In genomic region chr14:120076192-120076591, GRCm38 (mm10) we compare ENCODE assay signal across 7 mouse cellular contexts. TPM values are rescaled to one million over a fixed set of nuclear protein-coding genes. Genes with fewer than 3 reads are reported as not detected.
DNase-seq lines count a peak whose midpoint lies in the region; ATAC-seq and TF ChIP-seq lines count a peak whose summit lies in the region.

No protein-coding gene starts in this region.

- H3K36me3 ChIP-seq in kidney, embryonic 14.5 days (ENCODE audit: control insufficient read depth, insufficient read depth, low read length) = no peaks in the 10 kb centered on the region
- no peaks in the 10 kb centered on the region for H3K36me3 ChIP-seq in kidney, embryonic 16.5 days (ENCODE audit: insufficient read depth, low read length)
- no peaks in the 10 kb centered on the region for H3K36me3 ChIP-seq in CH12.LX (replicated peaks in 1 of 2; ENCODE audit: control insufficient read depth in 1 of 2, insufficient read depth in 1 of 2, low read length in 1 of 2)
- H3K36me3 ChIP-seq in MEL (ENCODE audit: control insufficient read depth in 1 of 2, insufficient read depth in 2 of 2, low read length in 2 of 2) = no peaks in the 10 kb centered on the region
- no peaks in the 10 kb centered on the region for H3K36me3 ChIP-seq in hindbrain, postnatal 0 days (ENCODE audit: insufficient read depth, low read length)

- no peaks in the 10 kb centered on the region for H3K27me3 ChIP-seq in kidney, embryonic 14.5 days (ENCODE audit: control insufficient read depth, insufficient read depth, low read length)
- H3K27me3 ChIP-seq in kidney, embryonic 16.5 days (ENCODE audit: insufficient read depth, low read length) = no peaks in the 10 kb centered on the region
- no peaks in the 10 kb centered on the region for H3K27me3 ChIP-seq in CH12.LX (replicated peaks)
- no peaks in the 10 kb centered on the region for H3K27me3 ChIP-seq in MEL (ENCODE audit: control insufficient read depth in 1 of 2, insufficient read depth in 2 of 2, low read length in 2 of 2)
- no peaks in the 10 kb centered on the region for H3K27me3 ChIP-seq in hindbrain, postnatal 0 days (ENCODE audit: insufficient read depth, low read length)

- WGBS in kidney, embryonic 14.5 days = 59% methylated on average over 2 of the region's 2 CpGs
- 50% methylated on average over 2 of the region's 2 CpGs for WGBS in kidney, embryonic 16.5 days
- WGBS in hindbrain, postnatal 0 days = 60% methylated on average over 2 of the region's 2 CpGs

- no peak overlapping the region for H3K4me3 ChIP-seq in kidney, embryonic 14.5 days (ENCODE audit: low read length)
- no peak overlapping the region for H3K4me3 ChIP-seq in kidney, embryonic 16.5 days (ENCODE audit: low read length)
- H3K4me3 ChIP-seq in CH12.LX (replicated peaks in 1 of 3; ENCODE audit: low read depth in 2 of 3, low read length in 2 of 3, poor library complexity in 1 of 3) (peak overlapping the region in 1 of 3 experiments; percentile 8), MEL (ENCODE audit: control insufficient read depth in 1 of 2, insufficient read depth in 1 of 2, low read depth in 2 of 2, low read length in 2 of 2) (no peak overlapping the region)
- H3K4me3 ChIP-seq in hindbrain, postnatal 0 days (ENCODE audit: low read length) = no peak overlapping the region

- TF ChIP-seq EP300 in CH12.LX (IDR thresholded peaks at IDR 0.05; ENCODE audit: low read length) (no peak), MEL (IDR thresholded peaks at IDR 0.05; ENCODE audit: low read depth in 1 of 2, low read length in 2 of 2) (no peak)

- TF ChIP-seq RAD21 in CH12.LX (IDR thresholded peaks at IDR 0.05; ENCODE audit: low read depth, low read length) (peak; percentile 88), MEL (IDR thresholded peaks at IDR 0.05; ENCODE audit: low read depth, low read length) (peak; percentile 51)

- no peak overlapping the region for H3K9ac ChIP-seq in kidney, embryonic 14.5 days (ENCODE audit: low read depth, low read length)
- no peak overlapping the region for H3K9ac ChIP-seq in kidney, embryonic 16.5 days (replicated peaks; ENCODE audit: low read length)
- no peak overlapping the region for H3K9ac ChIP-seq in CH12.LX (ENCODE audit: insufficient read depth, low read depth)
- no peak overlapping the region for H3K9ac ChIP-seq in MEL (ENCODE audit: control insufficient read depth, low read depth, low read length, poor library complexity, severe bottlenecking)
- H3K9ac ChIP-seq in hindbrain, postnatal 0 days (replicated peaks; ENCODE audit: low read length) = no peak overlapping the region

- no peaks in the 10 kb centered on the region for H3K79me2 ChIP-seq in CH12.LX (replicated peaks; ENCODE audit: control insufficient read depth, extremely low read depth, insufficient read depth, poor library complexity, severe bottlenecking)
- H3K79me2 ChIP-seq in MEL (ENCODE audit: control insufficient read depth, insufficient read depth, low read length, poor library complexity) = no peaks in the 10 kb centered on the region

- DNase-seq in CH12.LX (ENCODE audit: extremely low read depth) (peak; percentile 68), MEL (ENCODE audit: low read depth, low spot score) (peak; percentile 7)
- peak; percentile 79 for DNase-seq in hindbrain, postnatal 0 days (ENCODE audit: low spot score)
- DNase-seq in thymus, adult 18-20 months = no peak
- no peak for DNase-seq in spleen, postnatal 10 days (ENCODE audit: low spot score in 2 of 2)

- TF ChIP-seq CTCF in CH12.LX (conservative IDR thresholded peaks at IDR 0.05 in 1 of 2, IDR thresholded peaks at IDR 0.05 in 1 of 2; ENCODE audit: low read depth in 2 of 2, low read length in 2 of 2) (peak in 1 of 2 experiments; percentile 80; a peak in 2 of 4 replicates), MEL (IDR thresholded peaks at IDR 0.05 in 2 of 3, conservative IDR thresholded peaks at IDR 0.05 in 1 of 3; ENCODE audit: control insufficient read depth in 1 of 3, insufficient read depth in 1 of 3, low read depth in 2 of 3, low read length in 3 of 3, poor library complexity in 1 of 3, severe bottlenecking in 1 of 3) (peak in 1 of 3 experiments; percentile 39; a peak in 2 of 6 replicates)
- peak; percentile 77 for TF ChIP-seq CTCF in hindbrain, postnatal 0 days (IDR thresholded peaks at IDR 0.05; ENCODE audit: low read depth)

- 0 out of 2 replicates have a peak, but pooled peaks have one; percentile 55 for ATAC-seq in kidney, embryonic 14.5 days (ENCODE audit: low FRiP score, low TSS enrichment)
- no peak; the same call in 1 of the 2 replicates for ATAC-seq in kidney, embryonic 16.5 days (ENCODE audit: low FRiP score, low TSS enrichment)
- ATAC-seq in hindbrain, postnatal 0 days = 0 out of 2 replicates have a peak, but pooled peaks have one; percentile 55

- dilution Hi-C loops in CH12.LX (cut with MboI; ENCODE audit: extremely low pct_ligation_motif_present, extremely low pct_unique_long_range_greater_than_20kb, low sequenced_read_pairs) = no loop called here

- no peak overlapping the region for H3K4me2 ChIP-seq in kidney, embryonic 14.5 days (replicated peaks; ENCODE audit: low read depth, low read length)
- H3K4me2 ChIP-seq in kidney, embryonic 16.5 days (replicated peaks; ENCODE audit: low read depth, low read length) = no peak overlapping the region
- H3K4me2 ChIP-seq in CH12.LX (ENCODE audit: insufficient read depth, low read depth, poor library complexity, severe bottlenecking) = peak overlapping the region; percentile 12
- H3K4me2 ChIP-seq in hindbrain, postnatal 0 days (ENCODE audit: low read depth, low read length) = no peak overlapping the region

- in situ Hi-C loops in CH12.LX (cut with MboI; ENCODE audit: low pct_ligation_motif_present, low pct_unique_long_range_greater_than_20kb, low sequenced_read_pairs) = no loop called here

- TF ChIP-seq POLR2A in CH12.LX (IDR thresholded peaks at IDR 0.05; ENCODE audit: low read depth, low read length) (no peak), MEL (IDR thresholded peaks at IDR 0.05; ENCODE audit: control insufficient read depth in 1 of 2, insufficient read depth in 1 of 2, low read depth in 1 of 2, low read length in 2 of 2, poor library complexity in 1 of 2) (no peak)

- no peaks in the 10 kb centered on the region for H3K9me3 ChIP-seq in kidney, embryonic 14.5 days (ENCODE audit: control insufficient read depth, low read length)
- no peaks in the 10 kb centered on the region for H3K9me3 ChIP-seq in kidney, embryonic 16.5 days (ENCODE audit: low read length)
- H3K9me3 ChIP-seq in CH12.LX (replicated peaks; ENCODE audit: low read length) = no peaks in the 10 kb centered on the region
- H3K9me3 ChIP-seq in MEL (replicated peaks; ENCODE audit: insufficient read depth, low read length) = no peaks in the 10 kb centered on the region
- H3K9me3 ChIP-seq in hindbrain, postnatal 0 days (ENCODE audit: low read length) = no peaks in the 10 kb centered on the region

- H3K27ac ChIP-seq in kidney, embryonic 14.5 days (ENCODE audit: low read depth, low read length) = no peak overlapping the region
- H3K27ac ChIP-seq in kidney, embryonic 16.5 days (ENCODE audit: low read length) = no peak overlapping the region
- H3K27ac ChIP-seq in CH12.LX (ENCODE audit: insufficient read depth, low read depth) (no peak overlapping the region), MEL (ENCODE audit: control insufficient read depth, low read depth, low read length) (no peak overlapping the region)
- H3K27ac ChIP-seq in hindbrain, postnatal 0 days = no peak overlapping the region

- H3K4me1 ChIP-seq in kidney, embryonic 14.5 days (ENCODE audit: control insufficient read depth, insufficient read depth, low read length) = no peaks in the 10 kb centered on the region
- H3K4me1 ChIP-seq in kidney, embryonic 16.5 days (ENCODE audit: insufficient read depth, low read length) = no peaks in the 10 kb centered on the region
- H3K4me1 ChIP-seq in CH12.LX (ENCODE audit: control insufficient read depth in 1 of 2, insufficient read depth in 2 of 2) (peaks cover 0 to 9% of the 10 kb centered on the region in 2 experiments; a peak in 2 of 4 replicates), MEL (ENCODE audit: control insufficient read depth in 1 of 2, insufficient read depth in 2 of 2, low read length in 2 of 2) (no peaks in the 10 kb centered on the region)
- H3K4me1 ChIP-seq in hindbrain, postnatal 0 days (ENCODE audit: insufficient read depth, low read length) = no peaks in the 10 kb centered on the region

TF ChIP-seq in CH12.LX, 34 proteins besides CTCF, POLR2A, EP300 and RAD21 (continues in another document):
- TF ChIP-seq SMC3 (IDR thresholded peaks at IDR 0.05; ENCODE audit: low read depth, low read length) = peak; percentile 58
- TF ChIP-seq GABPA (IDR thresholded peaks at IDR 0.05; ENCODE audit: insufficient replicate concordance, low read depth, low read length) = no peak
- TF ChIP-seq USF2 (conservative IDR thresholded peaks at IDR 0.05; ENCODE audit: low read depth, low read length) = no peak
- TF ChIP-seq ELF1 (IDR thresholded peaks at IDR 0.05; ENCODE audit: low read depth, low read length) = no peak
- TF ChIP-seq MEF2A (IDR thresholded peaks at IDR 0.05; ENCODE audit: borderline replicate concordance, low read depth, low read length) = no peak
- no peak for TF ChIP-seq PAX5 (IDR thresholded peaks at IDR 0.05; ENCODE audit: low read length)
- TF ChIP-seq HCFC1 (IDR thresholded peaks at IDR 0.05; ENCODE audit: low read depth, low read length) = no peak

TF ChIP-seq in MEL, 35 proteins besides CTCF, POLR2A, EP300 and RAD21:
- TF ChIP-seq ZKSCAN1 (IDR thresholded peaks at IDR 0.05; ENCODE audit: low read depth, low read length) = no peak
- TF ChIP-seq MYB (IDR thresholded peaks at IDR 0.05; ENCODE audit: low read depth, low read length) = no peak
- TF ChIP-seq POLR2AphosphoS2 (IDR thresholded peaks at IDR 0.05; ENCODE audit: low read length) = no peak
- TF ChIP-seq TCF12 (IDR thresholded peaks at IDR 0.05; ENCODE audit: low read depth, low read length) = no peak
- TF ChIP-seq ZC3H11A (IDR thresholded peaks at IDR 0.05; ENCODE audit: low read depth, low read length) = peak; percentile 24; the same call in 1 of the 2 replicates
- no peak for TF ChIP-seq ETS1 (IDR thresholded peaks at IDR 0.05; ENCODE audit: low read depth, low read length)
- peak; percentile 48 for TF ChIP-seq SMC3 (IDR thresholded peaks at IDR 0.05; ENCODE audit: low read depth, low read length)
- TF ChIP-seq UBTF (IDR thresholded peaks at IDR 0.05; ENCODE audit: borderline replicate concordance, insufficient read depth, low read depth, low read length) = no peak
TF ChIP-seq in MEL: peak in this region for 2.

RNA-seq across cellular contexts. Expression of gene Oxgr1, which starts 34.0 kb away (rescaled TPM):
- 0.20 and 0.66 TPM in 2 replicates for polyA plus RNA-seq in kidney, embryonic 14.5 days (2014; fragmentation: Nextera tagmentation; extraction: Ambion mirVana)
- polyA plus RNA-seq in kidney, embryonic 16.5 days (2015; fragmentation: Nextera tagmentation; extraction: Ambion mirVana) = 1.6 and 2.3 TPM in 2 replicates
- not detected in 2 replicates for total RNA-seq in CH12.LX (2012; rRNA removed)
- not detected in 2 replicates for total RNA-seq in CH12.LX (2014; rRNA removed)
- polyA plus RNA-seq in CH12.LX (2012; ENCODE audit: insufficient read length, low read depth) = not detected in 2 replicates
- total RNA-seq in MEL (2012; rRNA removed) = not detected in 2 replicates
- not detected for polyA plus RNA-seq in MEL (2012; ENCODE audit: insufficient read depth in 1 of 2, insufficient read length in 2 of 2, low read depth in 1 of 2, low replicate concordance in 2 of 2, missing spikeins in 1 of 2)
- 0.22 and 0.68 TPM in 2 replicates for total RNA-seq in hindbrain, postnatal 0 days (2014; rRNA removed)
- 0.05 TPM in 1 of 2 replicates, not detected in the other for polyA plus RNA-seq in hindbrain, postnatal 0 days (2015; fragmentation: Nextera tagmentation; extraction: Ambion mirVana)

Comparison
In these comparisons a context has a peak if more than half of its experiments do, and no peak if none do; other contexts are left out.
1. DNase-seq: peak in CH12.LX (single experiment), MEL (single experiment) and hindbrain, postnatal 0 days (single experiment); none in thymus, adult 18-20 months (0 of 2) and spleen, postnatal 10 days (0 of 2).